Mouse (Mus musculus) heart, adult 2 months (tissue): ENCODE measurements around the gene Srrd.

Experiments
- CTCF ChIP-seq: fragments of 200-600 bp; IDR thresholded peaks from 2 replicates; pipeline ENCODE4 v1.8.1; 2022; ENCODE audit warnings: antibody characterized with exemption, mild to moderate bottlenecking, moderate library complexity
- POLR2A ChIP-seq: fragments of 200-500 bp; IDR thresholded peaks from 2 replicates; pipeline ENCODE4 v1.6.1; 2011; ENCODE audit warnings: mild to moderate bottlenecking, low read depth, low read length, control low read depth; ENCODE audit not compliant: insufficient read depth

GRCm38 (mm10) chr5:112355493-112355892, 12.7 kb upstream of the Srrd start:
- no peak for TF ChIP-seq CTCF
- no peak for TF ChIP-seq POLR2A
